Mouse (Mus musculus): ENCODE data around the gene Fnip1.
A peak's percentile ranks its signal among the peaks of the same experiment; 100 is the strongest.
"Not testable (repeated sequence)": the region's sequence is repeated elsewhere in the genome, so short reads cannot be mapped to it uniquely, and the experiment has no call there.

Gene Fnip1

GRCm38 (mm10) chr11:54437823-54438337, at the start of gene Fnip1:
Gene Fnip1, plus strand, starts transcription at chr11:54438199.
- DNase-seq (ENCODE audit: low read depth, low spot score) = peak; percentile 84

DNA sequence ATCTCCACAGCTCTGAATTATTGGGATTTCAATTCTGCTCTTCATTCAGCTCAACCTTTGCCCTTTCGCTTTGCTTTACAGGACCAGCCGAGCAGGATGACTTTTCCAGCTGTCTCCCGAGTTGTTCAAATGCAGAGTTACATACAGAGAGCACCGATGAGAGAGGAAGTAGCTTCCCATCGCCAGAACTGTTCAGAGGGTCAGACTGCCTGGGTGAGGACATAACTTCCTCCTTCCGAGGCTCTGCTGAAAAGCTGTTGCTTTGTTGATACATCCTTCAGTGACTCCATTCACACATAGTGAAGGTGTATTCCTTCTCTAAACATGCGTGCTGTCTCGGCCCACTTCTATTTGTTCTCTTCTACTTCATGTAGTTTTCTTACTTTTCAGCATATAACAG, 47.6 kb upstream of the Fnip1 start:
- no peak for DNase-seq (ENCODE audit: low read depth, low spot score)

- no peak for DNase-seq (ENCODE audit: low read depth, low spot score)
Observed at GRCm38 (mm10) chr11:54391326-54391725, 46.7 kb upstream of the Fnip1 start.

- DNase-seq (ENCODE audit: low read depth, low spot score) = no peak
Observed at GRCm38 (mm10) chr11:54396686-54397085, 41.3 kb upstream of the Fnip1 start.

DNA sequence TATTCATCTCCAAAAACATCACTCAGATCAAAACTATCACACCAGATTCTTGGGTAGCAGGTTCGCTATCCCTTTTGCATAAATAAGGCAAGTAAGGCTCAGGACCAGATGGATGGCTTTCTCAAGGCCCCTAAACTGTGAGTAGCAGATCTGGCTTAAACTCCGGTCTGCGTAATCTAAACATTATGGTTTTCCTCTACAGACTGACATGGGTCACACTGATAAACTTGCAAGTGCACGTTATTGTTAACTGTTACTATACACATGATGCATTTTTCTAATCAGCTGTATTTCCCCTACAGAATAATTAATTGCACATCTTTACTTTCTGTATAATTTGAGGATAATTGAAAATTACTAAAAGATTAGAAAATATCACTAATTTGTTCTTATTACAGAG, 39.9 kb upstream of the Fnip1 start:
- DNase-seq (ENCODE audit: low read depth, low spot score) = no peak

DNA sequence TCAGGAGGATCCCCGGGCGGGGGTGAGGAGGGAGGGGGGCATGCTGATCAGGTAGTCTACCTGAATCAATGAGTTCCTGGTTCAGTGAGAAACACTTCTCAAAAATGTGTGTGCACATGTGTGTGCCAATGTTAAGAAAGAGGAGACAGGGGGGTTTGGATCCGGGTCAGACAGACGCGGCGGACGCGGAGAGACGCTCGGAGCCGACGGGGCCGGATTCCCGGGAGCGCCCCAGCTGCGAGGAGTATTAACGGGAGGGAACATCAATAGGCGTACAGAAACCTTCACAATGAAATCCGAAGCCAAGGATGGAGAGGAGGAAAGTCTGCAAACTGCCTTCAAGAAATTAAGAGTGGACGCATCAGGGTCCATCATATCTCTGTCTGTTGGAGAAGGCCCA, 37.2 kb upstream of the Fnip1 start:
- DNase-seq (ENCODE audit: low read depth, low spot score) = not testable (repeated sequence)

- no peak for DNase-seq (ENCODE audit: low read depth, low spot score)
Observed at GRCm38 (mm10) chr11:54404885-54405284, 33.1 kb upstream of the Fnip1 start.

- no peak for DNase-seq (ENCODE audit: low read depth, low spot score)
Observed at GRCm38 (mm10) chr11:54406930-54407546, 31.0 kb upstream of the Fnip1 start.

DNA sequence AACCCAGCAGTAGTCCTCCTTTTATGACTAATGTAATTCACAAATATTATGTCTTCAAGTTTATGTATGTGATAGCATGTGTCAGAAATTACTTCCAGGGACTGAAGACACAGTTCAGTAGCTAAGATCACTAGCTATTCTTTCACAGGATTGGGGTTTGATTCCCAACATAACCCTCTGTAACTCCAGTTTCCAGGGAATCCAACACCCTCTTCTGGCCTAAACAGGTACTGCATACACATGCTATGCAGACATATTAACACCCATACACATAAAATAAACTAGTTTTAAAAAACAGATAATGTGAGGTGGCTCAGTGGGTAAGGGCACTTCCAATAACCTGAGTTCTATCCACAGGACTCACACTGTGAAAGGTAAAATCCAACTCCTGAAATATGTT, 27.4 kb upstream of the Fnip1 start:
- no peak for DNase-seq (ENCODE audit: low read depth, low spot score)

DNA sequence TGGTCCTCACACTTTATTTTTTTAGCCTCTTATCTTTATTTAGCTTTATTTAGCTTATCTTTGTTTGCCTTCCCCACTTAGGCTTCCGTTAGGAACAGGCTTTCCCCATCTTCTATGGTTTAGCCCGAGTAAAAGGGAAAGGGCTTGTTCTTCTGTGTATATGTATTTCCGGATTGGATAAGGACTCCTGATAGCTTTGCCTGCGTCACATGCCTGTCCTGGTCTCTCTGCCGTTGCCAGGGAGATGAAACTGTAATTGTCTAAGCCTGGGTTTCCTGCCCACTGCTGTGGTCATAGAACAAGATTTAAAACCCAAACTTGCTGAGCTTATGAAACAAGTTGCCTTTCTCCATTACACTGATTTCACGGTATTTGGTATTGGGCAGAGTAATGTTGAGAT, 25.0 kb upstream of the Fnip1 start:
- no peak for DNase-seq (ENCODE audit: low read depth, low spot score)

DNA sequence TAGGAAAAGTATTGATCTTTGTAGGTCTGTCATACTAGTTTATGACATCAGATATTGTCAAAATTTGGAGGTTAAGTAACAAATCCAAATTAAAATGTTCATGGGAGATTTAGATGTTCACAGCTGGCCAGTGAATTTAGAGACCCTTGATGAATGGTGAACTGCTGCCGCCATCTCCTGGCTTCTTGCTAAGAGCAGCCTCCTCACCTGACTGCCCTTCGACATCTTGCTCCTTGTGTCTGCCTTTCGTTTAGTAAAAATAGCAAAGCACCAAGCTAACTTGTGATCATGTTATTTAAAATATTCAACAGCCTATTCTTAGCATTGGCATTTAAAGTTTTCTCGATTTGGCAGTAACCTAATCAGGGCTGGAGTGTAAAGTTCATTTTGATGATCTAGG, 15.0 kb upstream of the Fnip1 start:
- no peak for DNase-seq (ENCODE audit: low read depth, low spot score)

GRCm38 (mm10) chr11:54426267-54426666, 11.7 kb upstream of the Fnip1 start:
- no peak for DNase-seq (ENCODE audit: low read depth, low spot score)

DNA sequence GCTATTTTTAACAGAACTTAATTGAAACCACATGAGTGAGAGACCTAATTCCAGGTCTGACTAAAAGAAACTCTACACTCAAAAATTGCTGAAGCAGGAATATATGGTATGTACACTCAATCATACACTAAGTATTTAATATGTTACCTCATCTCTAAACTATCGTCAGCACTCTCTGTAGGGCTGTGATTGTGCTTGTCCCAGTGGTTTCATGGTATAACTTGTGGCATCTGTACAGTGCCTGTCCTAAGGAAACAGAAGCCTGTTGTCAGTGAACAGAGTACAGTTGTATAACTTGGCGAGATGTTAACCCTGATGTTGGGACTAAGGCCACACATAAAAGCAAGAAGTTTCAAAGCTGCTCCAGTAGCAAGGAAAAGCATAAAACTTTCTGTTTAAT, 10.9 kb upstream of the Fnip1 start:
- DNase-seq (ENCODE audit: low read depth, low spot score) = no peak

DNA sequence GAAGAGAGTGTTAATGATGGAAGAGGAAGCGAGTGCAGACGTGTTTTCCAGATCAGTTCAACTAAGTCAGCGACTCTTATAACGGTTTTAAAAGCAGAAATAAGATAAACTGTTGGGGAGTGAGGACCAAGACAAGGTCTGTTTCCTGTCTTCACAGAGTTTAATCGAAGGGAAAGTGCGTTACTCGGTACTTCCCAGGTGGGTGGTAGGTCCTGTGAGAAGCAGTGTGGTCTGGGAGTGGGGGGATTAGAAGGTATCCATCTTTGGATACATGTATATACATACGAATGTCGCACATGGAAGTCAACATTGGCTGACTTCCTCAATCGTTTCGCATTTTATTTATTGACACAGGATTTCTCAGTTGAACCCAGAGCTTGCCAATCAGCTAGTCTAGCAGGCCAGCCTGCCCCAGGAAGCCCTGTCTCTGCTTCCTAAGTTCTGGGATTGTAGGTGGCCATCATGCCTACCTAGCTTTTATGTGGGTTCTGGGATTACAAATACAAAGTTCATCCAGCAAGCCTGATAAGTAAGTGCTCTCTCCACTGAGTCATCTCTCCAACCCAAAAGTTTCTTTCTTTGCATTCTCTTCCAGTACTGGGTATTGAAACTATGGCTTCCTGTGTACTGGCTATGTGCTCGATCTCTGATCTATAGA, 10.2 kb upstream of the Fnip1 start:
- DNase-seq (ENCODE audit: low read depth, low spot score) = no peak

- DNase-seq (ENCODE audit: low read depth, low spot score) = no peak
Observed at GRCm38 (mm10) chr11:54429224-54429623, 8.8 kb upstream of the Fnip1 start.

DNA sequence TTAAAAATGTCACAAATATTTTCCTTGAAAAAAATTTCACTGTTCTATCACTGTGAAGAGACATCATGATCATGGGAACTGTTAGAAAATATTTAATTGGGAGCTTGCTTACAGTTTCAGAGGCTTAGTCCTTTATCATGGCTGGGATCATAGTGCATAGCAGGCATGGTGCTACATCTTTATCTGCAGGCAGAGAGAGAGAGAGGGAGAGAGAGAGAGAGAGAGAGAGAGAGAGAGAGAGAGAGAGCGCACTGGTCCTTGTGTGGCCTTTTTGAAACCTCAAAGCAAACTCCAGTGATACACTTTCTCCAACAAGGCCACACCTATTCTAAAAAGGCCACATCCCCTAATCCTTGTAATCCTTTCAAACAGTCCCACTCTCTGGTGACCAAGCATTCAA, 2.2 kb upstream of the Fnip1 start:
- DNase-seq (ENCODE audit: low read depth, low spot score) = no peak

GRCm38 (mm10) chr11:54437310-54437822, 633 bp upstream of the Fnip1 start:
- peak; percentile 9 for DNase-seq (ENCODE audit: low read depth, low spot score)

DNA sequence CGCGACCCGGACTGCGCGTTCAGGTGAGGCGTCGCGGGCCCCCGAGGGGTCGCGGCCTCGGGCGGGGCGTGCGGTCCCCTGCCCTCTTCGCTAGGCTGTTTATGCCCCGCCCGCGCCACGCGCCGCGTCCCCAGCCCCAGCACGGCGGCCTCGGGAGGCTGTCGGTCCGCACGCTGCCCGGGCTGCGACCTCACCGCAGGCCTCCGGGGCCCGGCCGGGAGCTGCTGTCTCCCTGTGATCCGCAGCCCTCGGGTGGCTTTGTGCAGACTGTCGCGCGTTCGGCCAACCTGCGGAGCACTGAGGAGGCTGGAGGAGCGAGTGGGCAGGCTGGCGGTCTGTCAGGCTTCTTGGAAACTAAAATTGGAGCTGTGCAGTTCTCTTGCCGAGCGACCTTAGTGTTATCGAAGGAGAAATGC, 375 bp downstream of the Fnip1 start:
- peak; percentile 44 for DNase-seq (ENCODE audit: low read depth, low spot score)

GRCm38 (mm10) chr11:54438991-54439690, 1.1 kb downstream of the Fnip1 start:
- peak; percentile 13 for DNase-seq (ENCODE audit: low read depth, low spot score)

DNA sequence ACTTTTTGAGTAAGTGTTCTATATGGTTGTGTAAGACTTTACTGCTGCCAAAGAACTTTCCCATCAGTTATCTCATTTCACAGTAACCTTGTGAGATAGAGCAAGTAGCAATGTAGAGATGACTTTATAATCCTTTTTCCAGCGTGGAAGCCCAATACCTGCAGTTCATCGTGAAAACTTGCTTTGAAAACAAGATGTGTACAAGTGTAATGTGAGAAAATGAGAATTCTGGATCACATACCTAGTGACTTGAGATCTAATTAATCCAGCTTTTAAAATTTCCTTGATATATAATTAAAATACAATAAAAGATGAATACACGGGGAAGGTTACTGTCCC, 1.7 kb downstream of the Fnip1 start:
- no peak for DNase-seq (ENCODE audit: low read depth, low spot score)

GRCm38 (mm10) chr11:54450757-54451156, 12.8 kb downstream of the Fnip1 start:
- DNase-seq (ENCODE audit: low read depth, low spot score) = not testable (repeated sequence)

DNA sequence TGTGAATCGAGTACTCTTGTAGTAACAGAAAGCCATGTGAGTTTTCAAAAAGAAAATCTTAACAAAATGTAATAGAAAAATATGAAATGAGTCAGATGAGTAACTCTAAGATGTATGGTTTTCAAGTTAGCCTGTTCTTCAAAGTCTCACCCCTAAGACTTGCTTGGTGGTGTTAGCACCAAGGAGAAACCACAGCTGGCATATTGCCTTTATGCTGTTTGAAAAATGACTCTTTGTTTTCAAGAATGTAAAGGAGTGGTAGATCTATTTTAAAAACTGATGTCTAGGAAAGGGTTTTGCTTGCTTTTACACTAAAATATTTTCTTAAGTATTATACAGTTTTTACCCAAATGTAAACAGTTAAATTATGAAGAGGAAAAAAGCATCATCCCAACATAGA, 16.5 kb downstream of the Fnip1 start:
- no peak for DNase-seq (ENCODE audit: low read depth, low spot score)

- no peak for DNase-seq (ENCODE audit: low read depth, low spot score)
Observed at GRCm38 (mm10) chr11:54456875-54457274, 18.9 kb downstream of the Fnip1 start.

Data from c-Kit-negative CD71-positive TER-119-positive erythroid progenitor cells, embryonic 14.5 days (primary cell).